Mouse (Mus musculus): Measurements from ENCODE around the gene Olfr692. TPM values are rescaled to one million over a fixed set of nuclear protein-coding genes. Genes with fewer than 3 reads are reported as not detected.

Olfr692 gene
- polyA plus RNA-seq, 1 experiment from 2014 or later, result not detected

DNA sequence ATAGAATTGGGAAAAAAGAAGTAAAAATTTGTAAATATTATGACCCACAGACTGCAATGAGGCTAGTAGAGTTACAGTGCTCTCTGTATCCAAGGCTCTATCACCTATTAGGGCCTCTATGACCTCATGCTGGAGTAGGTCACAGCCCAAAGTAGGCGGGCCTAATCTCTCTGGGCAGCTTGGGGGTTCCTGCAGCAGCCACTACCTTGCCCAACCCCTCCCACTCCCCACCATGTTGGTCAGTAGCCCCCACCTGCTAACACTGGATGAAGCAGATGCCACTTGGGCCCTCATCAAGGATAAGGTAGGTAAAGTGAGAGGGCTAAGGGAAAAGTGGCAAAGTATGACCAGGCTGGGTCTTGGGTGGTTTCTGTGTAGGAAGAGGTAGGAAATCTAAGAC is 6.8 kb downstream of the Olfr692 start, which contains the start of gene Gm5901:
Gm5901 (plus strand) TSS at position 173 of the 400 bp plus-strand sequence.
- Histone ChIP-seq H3K27ac (no peak within 1 kb of the TSS), H3K4me1 (replicated peaks) (no peaks in the 10 kb centered on the region), H3K9ac (no peak within 1 kb of the TSS), H3K4me3 (no peak within 1 kb of the TSS), H3K4me2 (no peak within 1 kb of the TSS), H3K36me3 (peaks cover 78% of the 10 kb centered on the region), H3K9me3 (no peaks in the 10 kb centered on the region), H3K27me3 (no peaks in the 10 kb centered on the region)
- ATAC-seq (ENCODE audit: low FRiP score), result no peak
- WGBS, result 93% methylated on average over 1 of the region's 1 CpGs

DNA sequence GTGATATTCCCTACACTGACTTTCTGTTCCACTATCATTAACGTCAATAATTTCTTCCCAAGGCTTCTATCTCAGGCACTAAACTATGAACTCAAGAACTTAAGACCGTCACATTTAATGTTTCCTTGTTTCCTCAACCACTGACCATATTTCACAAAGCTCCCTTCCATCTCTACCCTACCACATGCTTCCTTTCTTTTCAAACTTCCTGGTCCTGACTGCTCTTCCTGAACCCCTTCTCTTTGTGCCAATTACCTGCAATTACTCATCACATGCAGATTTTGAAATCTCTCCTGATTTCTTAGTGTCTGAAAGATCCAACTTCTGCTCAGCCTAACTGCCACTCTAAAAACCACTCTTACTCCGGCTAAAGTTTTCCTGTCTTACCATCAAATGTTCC is 12.3 kb downstream of the Olfr692 start:
- Histone ChIP-seq H3K4me1 (replicated peaks) (no peaks in the 10 kb centered on the region), H3K27ac (no peak overlapping the region), H3K9ac (no peak overlapping the region), H3K36me3 (peaks cover 89% of the 10 kb centered on the region), H3K9me3 (no peaks in the 10 kb centered on the region), H3K27me3 (no peaks in the 10 kb centered on the region), H3K4me2 (no peak overlapping the region), H3K4me3 (no peak overlapping the region)
- ATAC-seq (ENCODE audit: low FRiP score), result no peak
- 96% methylated on average over 3 of the region's 3 CpGs for WGBS

DNA sequence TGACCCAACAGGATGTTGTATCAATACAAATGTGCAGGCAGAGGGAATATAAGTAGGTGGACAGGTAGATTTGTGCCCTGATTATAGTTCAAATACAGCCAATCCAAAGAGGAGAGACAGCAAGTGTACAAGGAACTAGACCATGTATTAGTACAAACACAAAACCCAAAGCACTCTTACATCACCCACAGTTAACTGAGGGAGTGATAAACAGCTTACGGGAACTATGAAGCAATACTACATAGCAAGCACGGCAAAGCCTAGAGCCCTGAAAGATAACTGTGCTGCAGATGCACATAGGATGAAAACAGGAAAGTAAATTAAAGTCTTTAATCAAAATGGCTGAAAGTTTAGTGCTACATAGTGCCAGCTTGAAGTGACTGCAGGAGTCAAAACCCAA is 19.7 kb downstream of the Olfr692 start:
- Histone ChIP-seq H3K9me3 (no peaks in the 10 kb centered on the region), H3K4me2 (no peak overlapping the region), H3K9ac (no peak overlapping the region), H3K36me3 (peaks cover 71% of the 10 kb centered on the region), H3K27ac (no peak overlapping the region), H3K27me3 (no peaks in the 10 kb centered on the region), H3K4me3 (no peak overlapping the region), H3K4me1 (replicated peaks) (no peaks in the 10 kb centered on the region)
- 100% methylated on average over 2 of the region's 2 CpGs for WGBS
- no peak for ATAC-seq (ENCODE audit: low FRiP score)

DNA sequence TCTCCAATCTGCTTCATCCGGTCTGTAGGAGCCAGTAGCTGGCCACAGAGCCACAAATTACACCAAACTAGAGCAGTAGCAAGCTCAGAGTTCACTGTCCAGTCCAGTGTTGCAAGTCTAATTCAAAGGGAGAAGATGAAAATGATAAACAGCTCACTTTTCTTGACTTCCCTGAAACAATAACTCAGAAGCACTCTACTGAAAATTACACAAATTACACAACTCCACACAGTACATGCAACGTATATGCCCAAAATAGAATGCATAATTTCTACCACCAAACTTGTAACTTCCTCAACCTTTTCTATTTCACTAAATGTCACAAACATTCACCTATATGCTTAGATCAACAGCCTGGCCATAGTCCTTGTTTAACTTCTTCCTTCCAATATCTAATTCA is 22.2 kb downstream of the Olfr692 start:
- Histone ChIP-seq H3K4me2 (no peak overlapping the region), H3K4me3 (no peak overlapping the region), H3K9ac (no peak overlapping the region), H3K9me3 (no peaks in the 10 kb centered on the region), H3K27ac (no peak overlapping the region), H3K4me1 (replicated peaks) (0 out of 2 replicates have a peak, but pooled peaks cover 4% of the 10 kb centered on the region), H3K27me3 (no peaks in the 10 kb centered on the region), H3K36me3 (peaks cover 46% of the 10 kb centered on the region)
- WGBS, result 96% methylated on average over 2 of the region's 2 CpGs
- ATAC-seq (ENCODE audit: low FRiP score), result no peak

DNA sequence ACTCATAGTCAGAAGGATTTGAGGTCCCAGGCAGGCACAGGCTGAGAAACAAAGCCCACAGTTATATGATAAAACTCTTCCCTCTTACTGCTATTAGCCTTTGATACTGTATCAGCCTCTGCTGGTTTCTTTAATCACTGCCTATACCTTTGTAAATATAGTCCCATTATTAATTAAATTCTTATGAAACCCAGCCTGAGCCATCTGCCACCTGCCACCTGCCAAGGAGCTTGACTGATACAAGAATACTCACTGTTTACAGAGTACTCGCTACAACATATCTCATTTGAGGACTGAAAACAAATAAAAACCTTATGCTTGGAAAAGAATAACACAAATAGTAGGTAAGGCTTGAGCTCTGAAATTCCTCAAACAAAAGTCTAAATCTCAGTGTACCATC is 26.6 kb downstream of the Olfr692 start:
- peaks cover 6% of the 10 kb centered on the region for H3K36me3 ChIP-seq

DNA sequence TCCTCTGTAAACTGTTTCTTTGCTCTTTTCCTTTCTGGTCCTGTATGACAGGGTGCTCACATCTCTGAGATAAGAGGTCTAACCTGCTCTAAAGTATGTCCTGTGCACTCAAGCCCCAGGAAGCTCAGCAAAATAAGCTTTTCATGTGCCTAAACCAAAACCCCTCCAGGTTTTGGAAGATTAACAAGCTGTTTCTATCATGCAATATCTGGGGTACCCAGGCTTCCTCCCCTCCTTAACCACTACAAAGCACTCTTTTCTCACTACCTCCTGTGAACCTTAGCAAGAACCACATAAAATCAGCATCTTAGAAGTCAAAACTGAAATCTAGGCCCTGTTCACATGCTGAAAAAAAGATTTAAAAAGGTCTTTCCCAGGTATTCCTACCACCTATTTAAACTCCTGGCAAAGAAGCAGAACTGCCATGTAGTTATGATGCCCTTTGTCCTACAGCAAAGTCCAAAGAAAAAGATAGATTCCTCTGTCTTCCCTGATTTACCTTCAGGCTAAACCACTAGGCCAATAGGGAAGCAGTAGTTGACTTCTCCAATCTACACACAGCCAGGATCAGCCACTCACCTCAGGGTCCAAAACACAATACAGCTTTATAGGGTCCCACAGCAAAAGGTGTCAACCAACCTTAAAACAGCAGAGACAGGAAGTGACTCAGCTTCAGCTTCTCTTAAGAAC is 27.2 kb downstream of the Olfr692 start:
- H3K4me1 ChIP-seq (replicated peaks), result peaks cover 19% of the 10 kb centered on the region
- no peak for ATAC-seq (ENCODE audit: low FRiP score)
- H3K9me3 ChIP-seq, result no peaks in the 10 kb centered on the region
- H3K4me2 ChIP-seq, result no peak overlapping the region
- no peaks in the 10 kb centered on the region; the same call in none of the 2 replicates for H3K36me3 ChIP-seq
- H3K4me3 ChIP-seq, result no peak overlapping the region
- no peak overlapping the region for H3K27ac ChIP-seq
- H3K9ac ChIP-seq, result no peak overlapping the region
- H3K27me3 ChIP-seq, result no peaks in the 10 kb centered on the region

More for the DNA sequence above, 26.6 kb downstream of the Olfr692 start:
- Histone ChIP-seq H3K9ac (no peak overlapping the region), H3K4me3 (no peak overlapping the region), H3K4me2 (no peak overlapping the region), H3K27me3 (no peaks in the 10 kb centered on the region), H3K9me3 (no peaks in the 10 kb centered on the region), H3K27ac (no peak overlapping the region), H3K4me1 (replicated peaks) (peaks cover 19% of the 10 kb centered on the region)
- no peak for ATAC-seq (ENCODE audit: low FRiP score)
- 87% methylated on average over 1 of the region's 1 CpGs for WGBS

DNA sequence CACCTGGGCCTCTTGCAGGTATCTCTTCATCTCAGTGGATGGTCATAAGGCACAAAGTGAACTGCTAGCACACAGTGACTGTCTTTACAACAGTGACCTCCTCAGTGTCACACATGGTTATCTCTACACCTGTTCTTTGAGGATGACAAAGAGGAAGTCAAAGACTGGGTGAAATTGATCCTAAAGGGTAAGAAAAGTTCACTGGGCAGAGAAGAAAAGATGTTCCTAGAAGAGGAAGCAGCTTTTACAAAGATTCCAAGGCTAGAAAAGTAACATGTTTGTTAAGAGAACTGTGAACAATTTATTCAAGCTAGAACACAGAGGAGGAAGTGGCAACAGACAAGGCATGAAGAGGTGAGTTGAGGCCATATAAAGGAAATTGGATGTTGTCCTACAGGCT is 28.1 kb downstream of the Olfr692 start:
- no peak for ATAC-seq (ENCODE audit: low FRiP score)
- no peaks in the 10 kb centered on the region for H3K9me3 ChIP-seq
- no peaks in the 10 kb centered on the region; the same call in none of the 2 replicates for H3K36me3 ChIP-seq
- H3K4me2 ChIP-seq, result no peak overlapping the region
- H3K9ac ChIP-seq, result no peak overlapping the region
- H3K27me3 ChIP-seq, result no peaks in the 10 kb centered on the region
- H3K27ac ChIP-seq, result no peak overlapping the region
- H3K4me1 ChIP-seq (replicated peaks), result peaks cover 24% of the 10 kb centered on the region
- no peak overlapping the region for H3K4me3 ChIP-seq

DNA sequence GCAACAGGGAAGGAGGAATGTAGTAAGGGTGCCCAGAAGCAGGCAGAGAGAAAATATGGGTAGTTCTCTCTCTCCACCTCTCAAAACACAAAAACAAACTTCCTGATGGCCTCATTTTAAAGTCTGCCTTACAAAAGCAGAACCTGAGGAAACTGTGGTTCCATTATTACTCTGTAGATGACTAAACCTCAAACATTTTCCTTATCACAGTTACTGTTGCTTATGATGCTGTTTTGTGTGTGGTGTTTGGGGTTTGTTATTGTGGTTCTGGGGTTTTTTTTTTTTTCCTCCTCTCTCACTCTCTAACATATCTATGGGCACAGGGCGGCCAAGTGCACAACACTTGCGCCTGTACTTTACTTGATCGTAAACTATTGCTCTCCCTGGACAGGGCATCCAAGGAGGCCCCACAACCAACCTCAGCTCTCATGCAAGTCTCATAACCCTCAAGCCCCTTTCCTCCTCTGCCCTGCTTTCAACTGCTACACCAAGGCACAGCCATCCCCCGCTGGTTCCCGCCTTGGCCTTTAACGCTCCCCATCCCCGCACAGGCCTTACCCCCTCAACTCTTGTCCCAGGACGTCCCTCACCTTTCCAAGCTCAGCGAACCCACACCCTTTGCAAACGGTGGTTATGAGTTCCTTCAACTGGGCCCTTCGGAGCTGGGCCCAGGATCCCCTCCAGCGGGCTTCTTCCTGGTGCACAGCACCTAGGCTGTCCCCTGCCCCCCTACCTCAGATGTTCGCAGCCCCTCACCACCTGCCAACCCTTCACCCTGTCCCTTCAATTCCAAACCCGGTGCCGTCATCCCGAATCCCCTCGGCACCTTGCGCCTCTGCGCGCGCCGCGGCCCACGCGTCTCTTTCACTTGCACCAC is 31.3 kb downstream of the Olfr692 start:
- no peak for ATAC-seq (ENCODE audit: low FRiP score)
- H3K4me3 ChIP-seq, result peak overlapping the region; percentile 60
- WGBS, result under 1% methylated on average over 25 of the region's 25 CpGs
- H3K9ac ChIP-seq, result peak overlapping the region; percentile 86
- no peaks in the 10 kb centered on the region; the same call in none of the 2 replicates for H3K36me3 ChIP-seq
- no peaks in the 10 kb centered on the region for H3K27me3 ChIP-seq
- peak overlapping the region; percentile 87 for H3K4me2 ChIP-seq
- peak overlapping the region; percentile 72 for H3K27ac ChIP-seq
- peaks cover 26% of the 10 kb centered on the region for H3K4me1 ChIP-seq (replicated peaks)
- H3K9me3 ChIP-seq, result no peaks in the 10 kb centered on the region

DNA sequence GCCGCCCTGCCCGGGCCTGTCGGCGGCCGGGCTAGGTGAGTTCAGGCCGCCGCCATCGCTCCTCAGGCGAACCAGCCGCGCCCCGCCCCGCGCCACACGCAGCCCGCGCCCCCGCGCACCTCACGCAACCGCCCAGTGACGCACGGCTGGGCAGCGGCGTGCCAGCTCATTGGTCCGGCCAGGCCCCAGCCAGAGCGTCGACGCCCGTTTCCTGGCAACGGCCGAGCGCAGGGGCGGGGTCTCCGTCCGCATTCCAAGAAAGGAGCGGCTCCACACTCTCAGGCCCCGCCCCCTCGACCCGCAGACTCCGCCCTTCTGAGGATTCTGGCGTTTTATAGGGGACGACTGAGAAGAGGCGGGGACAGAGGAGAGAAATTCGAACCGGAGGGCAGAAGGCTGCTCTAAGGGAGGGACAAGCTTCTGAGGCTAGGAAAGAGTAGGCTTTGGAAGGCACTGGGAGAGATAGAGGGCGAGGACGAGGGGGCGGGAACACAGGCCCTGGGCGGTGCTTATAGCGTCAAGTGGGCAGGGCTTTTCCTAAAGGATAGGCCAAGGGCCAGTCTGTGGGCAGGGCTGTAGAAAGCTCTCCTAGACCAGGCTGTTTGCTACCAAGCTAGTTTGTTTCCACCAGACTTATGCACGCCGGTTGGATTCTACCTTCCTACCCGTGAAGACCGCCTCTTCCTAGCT is 32.0 kb downstream of the Olfr692 start, which contains the start of gene Fam160a2:
Fam160a2 (minus strand) TSS at position 120 of the 690 bp plus-strand sequence.
- Histone ChIP-seq H3K27ac (peak within 1 kb of the TSS; percentile 77), H3K4me1 (replicated peaks) (peaks cover 23% of the 10 kb centered on the region), H3K4me2 (peak within 1 kb of the TSS; percentile 87), H3K36me3 (no peaks in the 10 kb centered on the region; the same call in none of the 2 replicates), H3K27me3 (no peaks in the 10 kb centered on the region), H3K9ac (peak within 1 kb of the TSS; percentile 86), H3K9me3 (no peaks in the 10 kb centered on the region), H3K4me3 (peak within 1 kb of the TSS; percentile 60)
- ATAC-seq (ENCODE audit: low FRiP score), result peak; percentile 99
- WGBS, result under 1% methylated on average over 55 of the region's 55 CpGs

DNA sequence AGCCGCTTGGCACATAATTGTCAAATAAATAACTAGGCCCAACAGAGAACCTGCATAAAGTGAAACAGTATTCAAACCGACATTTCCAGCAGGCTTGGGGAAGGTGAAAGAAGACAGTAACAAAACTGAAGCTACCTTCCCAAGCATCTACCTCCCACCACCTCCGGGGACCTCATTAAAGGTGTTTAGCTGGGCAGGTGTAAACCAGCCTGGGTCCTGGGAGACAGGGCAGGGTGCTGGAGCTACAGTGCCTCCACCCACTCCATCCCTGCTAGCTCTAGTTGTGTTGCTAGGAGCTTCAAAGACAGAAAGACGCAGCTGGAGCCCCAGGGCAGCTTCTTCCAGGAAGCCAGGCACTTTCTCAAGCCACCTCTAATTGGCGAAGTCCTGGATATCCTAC is 36.2 kb downstream of the Olfr692 start, which contains the start of gene Cnga4:
Cnga4 (plus strand) TSS at position 301 of the 400 bp plus-strand sequence.
- H3K36me3 ChIP-seq, result no peaks in the 10 kb centered on the region
- no peaks in the 10 kb centered on the region for H3K9me3 ChIP-seq
- peaks cover 10% of the 10 kb centered on the region for H3K4me1 ChIP-seq (replicated peaks)
- 83% methylated on average over 5 of the region's 5 CpGs for WGBS
- H3K9ac ChIP-seq, result no peak within 1 kb of the TSS
- no peak within 1 kb of the TSS for H3K4me3 ChIP-seq
- ATAC-seq (ENCODE audit: low FRiP score), result no peak
- no peak within 1 kb of the TSS for H3K27ac ChIP-seq
- no peaks in the 10 kb centered on the region for H3K27me3 ChIP-seq
- H3K4me2 ChIP-seq, result no peak within 1 kb of the TSS

DNA sequence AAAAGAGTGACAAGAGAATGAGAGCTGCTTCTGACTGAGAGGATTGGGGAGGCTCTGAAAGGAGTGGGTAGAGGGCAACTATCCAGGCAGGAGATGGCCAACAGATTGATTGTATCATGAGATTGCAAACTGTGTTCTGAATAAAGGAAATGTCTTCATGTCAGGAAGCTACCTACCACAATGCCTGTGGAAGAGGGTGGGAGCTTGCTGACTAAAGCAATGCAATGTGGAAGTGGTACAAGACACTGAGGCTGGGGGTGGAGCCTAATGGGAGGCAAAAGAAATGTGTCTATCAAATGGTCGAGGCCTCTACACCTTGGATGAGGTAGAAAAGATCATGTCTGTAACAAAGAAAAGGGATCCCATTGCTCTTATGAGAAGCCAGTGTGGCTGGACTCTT is 38.3 kb downstream of the Olfr692 start:
- WGBS, result 67% methylated on average over 1 of the region's 1 CpGs
- Histone ChIP-seq H3K27me3 (no peaks in the 10 kb centered on the region), H3K9ac (no peak overlapping the region), H3K4me3 (no peak overlapping the region), H3K36me3 (no peaks in the 10 kb centered on the region), H3K4me2 (no peak overlapping the region), H3K4me1 (replicated peaks) (0 out of 2 replicates have a peak, but pooled peaks cover under 1% of the 10 kb centered on the region), H3K9me3 (no peaks in the 10 kb centered on the region), H3K27ac (no peak overlapping the region)
- no peak for ATAC-seq (ENCODE audit: low FRiP score)

All from hindbrain, embryonic 13.5 days (tissue).